Mouse (Mus musculus): ENCODE measurements around the gene Slc46a2. TPM values are rescaled to one million over a fixed set of nuclear protein-coding genes. Genes with fewer than 3 reads are reported as not detected.
A peak's percentile ranks its signal among the peaks of the same experiment; 100 is the strongest.

The Slc46a2 gene
- total RNA-seq, 2 experiments from 2014 or later = not detected

- intact Hi-C loops (cut with DNase I; ENCODE audit: low total_unique reads) = no loop called here
Measured at GRCm38 (mm10) chr4:59894415-59894814, 20.4 kb downstream of the Slc46a2 start.

GRCm38 (mm10) chr4:59892731-59893130 lies 22.1 kb downstream of the Slc46a2 start:
- no peak for DNase-seq
- intact Hi-C loops (cut with DNase I; ENCODE audit: low total_unique reads) = no loop called here

More at GRCm38 (mm10) chr4:59894415-59894814, 20.4 kb downstream of the Slc46a2 start:
- DNase-seq = no peak

- intact Hi-C loops (cut with DNase I; ENCODE audit: low total_unique reads) = no loop called here
- no peak for DNase-seq
Measured at GRCm38 (mm10) chr4:59891723-59892416, 23.0 kb downstream of the Slc46a2 start.

GRCm38 (mm10) chr4:59890086-59890600 lies 24.7 kb downstream of the Slc46a2 start:
- intact Hi-C loops (cut with DNase I; ENCODE audit: low total_unique reads) = no loop called here
- DNase-seq = no peak

- intact Hi-C loops (cut with DNase I; ENCODE audit: low total_unique reads) = no loop called here
Measured at GRCm38 (mm10) chr4:59888014-59888413, 26.8 kb downstream of the Slc46a2 start.

GRCm38 (mm10) chr4:59887011-59887410 lies 27.8 kb downstream of the Slc46a2 start:
- no peak for DNase-seq
- intact Hi-C loops (cut with DNase I; ENCODE audit: low total_unique reads) = no loop called here

More at GRCm38 (mm10) chr4:59888014-59888413, 26.8 kb downstream of the Slc46a2 start:
- no peak for DNase-seq

GRCm38 (mm10) chr4:59886281-59886680 lies 28.6 kb downstream of the Slc46a2 start:
- no peak for DNase-seq
- intact Hi-C loops (cut with DNase I; ENCODE audit: low total_unique reads) = no loop called here

GRCm38 (mm10) chr4:59884136-59884696 lies 30.6 kb downstream of the Slc46a2 start:
- intact Hi-C loops (cut with DNase I; ENCODE audit: low total_unique reads) = no loop called here
- no peak for DNase-seq

GRCm38 (mm10) chr4:59881210-59881609 lies 33.6 kb downstream of the Slc46a2 start:
- no peak for DNase-seq
- intact Hi-C loops (cut with DNase I; ENCODE audit: low total_unique reads) = no loop called here

GRCm38 (mm10) chr4:59880725-59881124 lies 34.1 kb downstream of the Slc46a2 start:
- DNase-seq = no peak
- intact Hi-C loops (cut with DNase I; ENCODE audit: low total_unique reads) = no loop called here

- intact Hi-C loops (cut with DNase I; ENCODE audit: low total_unique reads) = no loop called here
- no peak for DNase-seq
Measured at GRCm38 (mm10) chr4:59879444-59879843, 35.4 kb downstream of the Slc46a2 start.

GRCm38 (mm10) chr4:59878595-59878994 lies 36.3 kb downstream of the Slc46a2 start:
- no peak for DNase-seq
- intact Hi-C loops (cut with DNase I; ENCODE audit: low total_unique reads) = no loop called here

GRCm38 (mm10) chr4:59877025-59877424 lies 37.8 kb downstream of the Slc46a2 start:
- no peak for DNase-seq
- intact Hi-C loops (cut with DNase I; ENCODE audit: low total_unique reads) = no loop called here

GRCm38 (mm10) chr4:59876570-59876969 lies 38.3 kb downstream of the Slc46a2 start:
- intact Hi-C loops (cut with DNase I; ENCODE audit: low total_unique reads) = no loop called here
- DNase-seq = no peak

- DNase-seq = no peak
- intact Hi-C loops (cut with DNase I; ENCODE audit: low total_unique reads) = loop anchor here (5.0 kb wide), 1 partner anchor 87 kb away; no protein-coding TSS in a partner anchor
Measured at GRCm38 (mm10) chr4:59873830-59874229, 41.0 kb downstream of the Slc46a2 start.

- intact Hi-C loops (cut with DNase I; ENCODE audit: low total_unique reads) = loop anchor here (5.0 kb wide), 1 partner anchor 86 kb away; no protein-coding TSS in a partner anchor
Measured at GRCm38 (mm10) chr4:59873240-59873639, 41.6 kb downstream of the Slc46a2 start.

GRCm38 (mm10) chr4:59870859-59871591 lies 43.8 kb downstream of the Slc46a2 start:
- intact Hi-C loops (cut with DNase I; ENCODE audit: low total_unique reads) = loop anchor here (5.0 kb wide), 1 partner anchor 84 kb away; no protein-coding TSS in a partner anchor
- peak; percentile 62 for DNase-seq

More at GRCm38 (mm10) chr4:59873240-59873639, 41.6 kb downstream of the Slc46a2 start:
- DNase-seq = no peak

GRCm38 (mm10) chr4:59870433-59870832 lies 44.4 kb downstream of the Slc46a2 start:
- DNase-seq = no peak
- intact Hi-C loops (cut with DNase I; ENCODE audit: low total_unique reads) = loop anchor here (5.0 kb wide), 1 partner anchor 83 kb away; no protein-coding TSS in a partner anchor

GRCm38 (mm10) chr4:59869488-59870057 lies 45.3 kb downstream of the Slc46a2 start:
- intact Hi-C loops (cut with DNase I; ENCODE audit: low total_unique reads) = loop anchor here (5.0 kb wide), 1 partner anchor 82 kb away; no protein-coding TSS in a partner anchor
- peak; percentile 22 for DNase-seq

- intact Hi-C loops (cut with DNase I; ENCODE audit: low total_unique reads) = no loop called here
- no peak for DNase-seq
Measured at GRCm38 (mm10) chr4:59868086-59868485, 46.8 kb downstream of the Slc46a2 start.

All from gastrocnemius, postnatal 14 days (tissue).